Mouse (Mus musculus) duodenum, adult 2 months (tissue): Measurements from ENCODE around the gene Gabrb2. TPM values are rescaled to one million over a fixed set of nuclear protein-coding genes. Genes with fewer than 3 reads are reported as not detected.

ENCODE experiments used
- polyA plus RNA-seq: library from polyadenylated mRNA; depleted of rRNA; stranded (reverse); fragments of >200 nt; gene quantifications from 2 replicates; pipeline ENCODE4 v1.2.3, GENCODE M21; 2012; ENCODE audit warnings: low replicate concordance; rRNA removed

Gabrb2 gene
- polyA plus RNA-seq, result not detected in 2 replicates

GRCm38 (mm10) chr11:42418996-42419782, at the start of gene Gabrb2:
TSS of gene Gabrb2 (plus strand) at chr11:42419757.

Other genes starting within 250 kb of the Gabrb2 start
- 0.61 TPM in 1 of 2 replicates, not detected in the other for gene Gabra1, start 236.8 kb upstream of the Gabrb2 start, polyA plus RNA-seq
- gene Gabra6, start 98.7 kb upstream of the Gabrb2 start, polyA plus RNA-seq, result not detected in 2 replicates